Mouse (Mus musculus) lung, adult 2 months (tissue): ENCODE measurements around the gene Tmem126a.
A peak's percentile ranks its signal among the peaks of the same experiment; 100 is the strongest.

Experiments
- CTCF ChIP-seq: fragments of 200-500 bp; IDR thresholded peaks from 2 replicates; pipeline ENCODE4 v1.5.1; 2011; ENCODE audit warnings: mild to moderate bottlenecking, low read length, control low read depth; ENCODE audit not compliant: insufficient read depth
- POLR2A ChIP-seq: fragments of 200-500 bp; IDR thresholded peaks from 2 replicates; pipeline ENCODE4 v1.6.1; 2011; ENCODE audit warnings: low read depth, mild to moderate bottlenecking, control low read depth, low read length, borderline replicate concordance; ENCODE audit errors: extremely low read depth

DNA sequence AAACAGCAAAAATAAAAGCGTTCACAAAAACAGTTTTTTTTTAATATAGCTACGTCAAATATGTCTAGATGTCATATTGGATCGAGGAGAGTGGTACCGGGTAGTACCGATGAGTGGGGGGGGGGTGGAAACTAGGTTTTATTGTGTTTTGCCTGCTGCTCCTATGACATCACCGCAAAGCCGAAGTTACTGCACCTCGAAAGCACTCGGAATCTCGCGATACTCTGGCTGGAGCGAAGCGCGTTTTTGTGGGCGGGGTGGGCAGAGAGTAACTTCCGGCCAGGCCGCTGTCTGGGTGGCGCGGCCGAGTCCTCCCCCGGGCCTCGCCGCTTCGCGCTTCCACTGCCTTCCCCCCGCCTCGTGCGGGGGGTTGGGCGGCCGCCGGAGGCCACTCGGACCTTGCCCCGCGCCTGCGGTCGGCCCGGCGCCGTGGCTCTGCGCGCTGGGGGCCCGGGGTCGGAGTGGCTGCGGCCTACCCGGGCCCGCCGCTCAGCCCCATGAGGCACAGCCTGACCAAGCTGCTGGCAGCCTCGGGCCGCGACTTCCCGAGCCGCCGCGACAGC is 14.4 kb downstream of the Tmem126a start, which contains the start of gene Crebzf:
- TF ChIP-seq CTCF (no peak), POLR2A (peak; percentile 89)
